Mouse (Mus musculus): ENCODE data around the gene Trpm6. TPM values are rescaled to one million over a fixed set of nuclear protein-coding genes. Genes with fewer than 3 reads are reported as not detected.

Gene Trpm6
- polyA plus RNA-seq, 1 experiment from 2014 or later, result 0.07 TPM

DNA sequence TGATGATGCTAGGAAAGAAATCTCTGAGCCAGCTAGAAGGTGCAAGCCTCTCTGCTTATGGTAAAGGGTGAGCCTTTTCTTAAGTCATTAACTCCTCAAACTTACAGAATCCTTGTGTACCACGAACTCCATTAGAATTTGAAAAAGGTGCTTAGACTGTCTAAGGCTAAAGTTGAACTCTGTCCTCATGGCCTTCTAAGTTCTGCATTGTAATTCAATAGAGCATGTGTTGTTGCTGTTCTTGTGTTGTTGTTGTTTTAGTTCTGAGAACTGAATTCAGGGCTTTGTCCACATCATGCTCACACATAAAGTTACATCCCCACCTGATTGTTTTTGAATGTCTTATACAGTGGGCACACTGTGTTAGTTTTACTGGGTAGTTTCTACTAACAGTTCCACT, 49.9 kb downstream of the Trpm6 start:
- ATAC-seq (replicated peaks; ENCODE audit: insufficient number of reproducible peaks, low FRiP score, low TSS enrichment), result no peak
- H3K27ac ChIP-seq (ENCODE audit: low read depth, low read length), result no peak overlapping the region
- no peak overlapping the region for H3K4me3 ChIP-seq (ENCODE audit: low read depth, low read length)
- WGBS (ENCODE audit: insufficient replicate concordance), result 68% methylated on average over 1 of the region's 1 CpGs
- H3K9ac ChIP-seq (ENCODE audit: low read depth, low read length), result no peak overlapping the region
- H3K27me3 ChIP-seq (ENCODE audit: control insufficient read depth, insufficient read depth, low read length), result no peaks in the 10 kb centered on the region
- H3K9me3 ChIP-seq (replicated peaks; ENCODE audit: control insufficient read depth, low read length), result no peaks in the 10 kb centered on the region
- H3K36me3 ChIP-seq (ENCODE audit: control insufficient read depth, insufficient read depth, low read length), result no peaks in the 10 kb centered on the region
- H3K4me1 ChIP-seq (ENCODE audit: control insufficient read depth, insufficient read depth, low read length), result no peaks in the 10 kb centered on the region
- no peak overlapping the region for H3K4me2 ChIP-seq

- Histone ChIP-seq H3K4me1 (ENCODE audit: control insufficient read depth, insufficient read depth, low read length) (no peaks in the 10 kb centered on the region), H3K4me2 (no peak overlapping the region), H3K27ac (ENCODE audit: low read depth, low read length) (no peak overlapping the region), H3K9me3 (replicated peaks; ENCODE audit: control insufficient read depth, low read length) (no peaks in the 10 kb centered on the region), H3K9ac (ENCODE audit: low read depth, low read length) (no peak overlapping the region), H3K36me3 (ENCODE audit: control insufficient read depth, insufficient read depth, low read length) (no peaks in the 10 kb centered on the region), H3K27me3 (ENCODE audit: control insufficient read depth, insufficient read depth, low read length) (no peaks in the 10 kb centered on the region), H3K4me3 (ENCODE audit: low read depth, low read length) (no peak overlapping the region)
- ATAC-seq (replicated peaks; ENCODE audit: insufficient number of reproducible peaks, low FRiP score, low TSS enrichment), result no peak
- WGBS (ENCODE audit: insufficient replicate concordance), result 74% methylated on average over 3 of the region's 3 CpGs
These were observed 61.5 kb downstream of the Trpm6 start for GRCm38 (mm10) chr19:18811264-18811663.

DNA sequence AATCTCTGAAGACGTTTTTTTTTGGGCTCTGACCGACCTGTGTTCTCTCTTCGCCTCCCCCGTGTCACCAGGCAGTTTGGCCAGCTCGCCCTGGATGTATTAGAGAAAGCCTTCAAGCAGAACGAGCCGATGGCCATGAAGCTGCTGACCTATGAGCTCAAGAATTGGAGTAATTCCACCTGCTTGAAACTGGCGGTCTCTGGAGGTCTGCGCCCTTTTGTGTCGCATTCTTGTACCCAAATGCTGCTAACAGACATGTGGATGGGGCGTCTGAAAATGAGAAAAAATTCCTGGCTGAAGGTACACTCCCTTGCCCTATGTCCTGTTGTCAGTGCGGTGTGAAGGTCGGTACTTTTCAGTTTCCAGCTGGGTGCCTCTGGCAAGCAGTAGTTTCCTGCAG, 65.4 kb downstream of the Trpm6 start:
- no peak for ATAC-seq (replicated peaks; ENCODE audit: insufficient number of reproducible peaks, low FRiP score, low TSS enrichment)
- H3K4me3 ChIP-seq (ENCODE audit: low read depth, low read length), result no peak overlapping the region
- no peak overlapping the region for H3K9ac ChIP-seq (ENCODE audit: low read depth, low read length)
- no peaks in the 10 kb centered on the region for H3K4me1 ChIP-seq (ENCODE audit: control insufficient read depth, insufficient read depth, low read length)
- H3K9me3 ChIP-seq (replicated peaks; ENCODE audit: control insufficient read depth, low read length), result no peaks in the 10 kb centered on the region
- no peak overlapping the region for H3K27ac ChIP-seq (ENCODE audit: low read depth, low read length)
- 71% methylated on average over 13 of the region's 13 CpGs for WGBS (ENCODE audit: insufficient replicate concordance)
- H3K4me2 ChIP-seq, result no peak overlapping the region
- no peaks in the 10 kb centered on the region for H3K27me3 ChIP-seq (ENCODE audit: control insufficient read depth, insufficient read depth, low read length)
- no peaks in the 10 kb centered on the region for H3K36me3 ChIP-seq (ENCODE audit: control insufficient read depth, insufficient read depth, low read length)

GRCm38 (mm10) chr19:18817425-18817824, 67.6 kb downstream of the Trpm6 start:
- Histone ChIP-seq H3K4me3 (ENCODE audit: low read depth, low read length) (no peak overlapping the region), H3K9ac (ENCODE audit: low read depth, low read length) (no peak overlapping the region), H3K27me3 (ENCODE audit: control insufficient read depth, insufficient read depth, low read length) (no peaks in the 10 kb centered on the region), H3K36me3 (ENCODE audit: control insufficient read depth, insufficient read depth, low read length) (no peaks in the 10 kb centered on the region), H3K4me2 (no peak overlapping the region), H3K4me1 (ENCODE audit: control insufficient read depth, insufficient read depth, low read length) (no peaks in the 10 kb centered on the region), H3K9me3 (replicated peaks; ENCODE audit: control insufficient read depth, low read length) (no peaks in the 10 kb centered on the region), H3K27ac (ENCODE audit: low read depth, low read length) (no peak overlapping the region)
- no peak for ATAC-seq (replicated peaks; ENCODE audit: insufficient number of reproducible peaks, low FRiP score, low TSS enrichment)
- 64% methylated on average over 2 of the region's 2 CpGs for WGBS (ENCODE audit: insufficient replicate concordance)

GRCm38 (mm10) chr19:18828601-18829000, 78.8 kb downstream of the Trpm6 start:
- WGBS (ENCODE audit: insufficient replicate concordance), result 69% methylated on average over 2 of the region's 2 CpGs

GRCm38 (mm10) chr19:18831196-18831595, 81.4 kb downstream of the Trpm6 start:
- Histone ChIP-seq H3K36me3 (ENCODE audit: control insufficient read depth, insufficient read depth, low read length) (no peaks in the 10 kb centered on the region), H3K4me2 (no peak overlapping the region), H3K27ac (ENCODE audit: low read depth, low read length) (no peak overlapping the region), H3K4me1 (ENCODE audit: control insufficient read depth, insufficient read depth, low read length) (no peaks in the 10 kb centered on the region), H3K27me3 (ENCODE audit: control insufficient read depth, insufficient read depth, low read length) (no peaks in the 10 kb centered on the region), H3K4me3 (ENCODE audit: low read depth, low read length) (no peak overlapping the region), H3K9me3 (replicated peaks; ENCODE audit: control insufficient read depth, low read length) (no peaks in the 10 kb centered on the region), H3K9ac (ENCODE audit: low read depth, low read length) (no peak overlapping the region)
- WGBS (ENCODE audit: insufficient replicate concordance), result 78% methylated on average over 3 of the region's 3 CpGs
- ATAC-seq (replicated peaks; ENCODE audit: insufficient number of reproducible peaks, low FRiP score, low TSS enrichment), result no peak

More at GRCm38 (mm10) chr19:18828601-18829000, 78.8 kb downstream of the Trpm6 start:
- no peak overlapping the region for H3K4me2 ChIP-seq
- H3K9me3 ChIP-seq (replicated peaks; ENCODE audit: control insufficient read depth, low read length), result no peaks in the 10 kb centered on the region
- H3K4me1 ChIP-seq (ENCODE audit: control insufficient read depth, insufficient read depth, low read length), result no peaks in the 10 kb centered on the region
- no peaks in the 10 kb centered on the region for H3K36me3 ChIP-seq (ENCODE audit: control insufficient read depth, insufficient read depth, low read length)
- H3K27ac ChIP-seq (ENCODE audit: low read depth, low read length), result no peak overlapping the region
- no peak for ATAC-seq (replicated peaks; ENCODE audit: insufficient number of reproducible peaks, low FRiP score, low TSS enrichment)
- no peak overlapping the region for H3K9ac ChIP-seq (ENCODE audit: low read depth, low read length)
- H3K4me3 ChIP-seq (ENCODE audit: low read depth, low read length), result no peak overlapping the region
- no peaks in the 10 kb centered on the region for H3K27me3 ChIP-seq (ENCODE audit: control insufficient read depth, insufficient read depth, low read length)

- 10% methylated on average over 6 of the region's 6 CpGs for WGBS (ENCODE audit: insufficient replicate concordance)
These were observed 85.2 kb downstream of the Trpm6 start for GRCm38 (mm10) chr19:18834971-18835370.

DNA sequence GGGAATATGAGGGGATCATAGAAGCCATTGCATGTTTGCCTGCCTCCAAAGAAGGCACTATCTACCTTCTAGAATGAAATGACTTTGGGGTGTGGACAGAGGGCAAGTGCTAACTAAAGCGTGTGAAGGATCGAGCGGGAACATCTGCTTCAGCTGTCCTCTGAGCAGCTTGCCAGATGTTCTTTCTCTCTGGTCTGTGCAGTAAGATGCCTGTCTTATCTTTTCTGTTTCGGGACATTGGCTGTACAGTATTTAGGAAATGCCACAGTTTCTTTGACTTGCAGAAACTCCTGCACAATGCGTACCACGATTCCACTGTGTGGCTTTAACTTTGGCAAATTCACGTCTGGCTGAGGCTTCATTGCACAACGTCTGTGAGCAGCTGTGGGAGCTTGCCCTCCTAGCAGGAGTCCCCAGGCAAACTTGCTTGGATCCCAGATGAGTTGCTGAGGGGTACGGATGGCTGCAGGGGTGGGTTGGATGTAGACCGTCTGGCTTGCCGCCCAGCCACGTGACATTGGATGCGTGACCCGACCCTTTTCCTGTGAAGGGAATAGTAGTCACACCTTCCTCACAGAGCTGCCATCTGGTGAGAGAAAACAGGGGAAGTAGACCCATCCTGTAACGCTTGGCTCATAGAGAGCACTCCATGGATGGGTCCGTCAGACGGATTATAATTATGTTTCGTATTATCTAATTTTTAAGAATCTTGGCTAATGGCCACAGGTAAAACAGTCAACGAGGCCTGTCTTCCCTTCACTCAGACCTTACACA, 92.2 kb downstream of the Trpm6 start:
- WGBS (ENCODE audit: insufficient replicate concordance), result 74% methylated on average over 19 of the region's 19 CpGs
- H3K27ac ChIP-seq (ENCODE audit: low read depth, low read length), result no peak overlapping the region
- H3K9ac ChIP-seq (ENCODE audit: low read depth, low read length), result no peak overlapping the region
- H3K4me2 ChIP-seq, result no peak overlapping the region
- no peaks in the 10 kb centered on the region for H3K4me1 ChIP-seq (ENCODE audit: control insufficient read depth, insufficient read depth, low read length)
- H3K36me3 ChIP-seq (ENCODE audit: control insufficient read depth, insufficient read depth, low read length), result no peaks in the 10 kb centered on the region
- ATAC-seq (replicated peaks; ENCODE audit: insufficient number of reproducible peaks, low FRiP score, low TSS enrichment), result no peak
- H3K27me3 ChIP-seq (ENCODE audit: control insufficient read depth, insufficient read depth, low read length), result no peaks in the 10 kb centered on the region
- H3K9me3 ChIP-seq (replicated peaks; ENCODE audit: control insufficient read depth, low read length), result no peaks in the 10 kb centered on the region
- H3K4me3 ChIP-seq (ENCODE audit: low read depth, low read length), result no peak overlapping the region

More at GRCm38 (mm10) chr19:18834971-18835370, 85.2 kb downstream of the Trpm6 start:
- Histone ChIP-seq H3K4me3 (ENCODE audit: low read depth, low read length) (no peak overlapping the region), H3K4me2 (no peak overlapping the region), H3K36me3 (ENCODE audit: control insufficient read depth, insufficient read depth, low read length) (no peaks in the 10 kb centered on the region), H3K27me3 (ENCODE audit: control insufficient read depth, insufficient read depth, low read length) (no peaks in the 10 kb centered on the region), H3K4me1 (ENCODE audit: control insufficient read depth, insufficient read depth, low read length) (no peaks in the 10 kb centered on the region), H3K9ac (ENCODE audit: low read depth, low read length) (no peak overlapping the region), H3K9me3 (replicated peaks; ENCODE audit: control insufficient read depth, low read length) (no peaks in the 10 kb centered on the region), H3K27ac (ENCODE audit: low read depth, low read length) (no peak overlapping the region)
- no peak for ATAC-seq (replicated peaks; ENCODE audit: insufficient number of reproducible peaks, low FRiP score, low TSS enrichment)

DNA sequence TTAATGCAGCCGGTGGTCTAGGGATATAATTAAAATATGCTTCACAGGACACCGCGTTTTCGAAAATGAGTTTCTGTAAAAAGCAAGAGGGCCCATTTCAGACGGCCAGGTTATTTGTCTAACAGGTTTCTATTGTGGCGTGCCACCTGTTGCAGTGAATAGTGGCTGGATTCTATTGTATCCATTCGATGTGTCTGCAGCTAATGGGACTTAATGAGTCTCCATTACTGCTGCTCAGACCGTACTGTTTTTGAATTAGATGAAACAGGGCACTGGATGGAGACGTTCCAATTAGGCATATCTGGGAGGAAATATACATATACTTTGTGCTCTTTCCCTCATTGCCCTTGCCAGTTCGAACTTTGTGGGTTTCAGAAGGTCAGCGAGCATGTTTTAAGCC, 92.8 kb downstream of the Trpm6 start:
- WGBS (ENCODE audit: insufficient replicate concordance), result 85% methylated on average over 11 of the region's 11 CpGs
- H3K4me2 ChIP-seq, result no peak overlapping the region
- H3K9me3 ChIP-seq (replicated peaks; ENCODE audit: control insufficient read depth, low read length), result no peaks in the 10 kb centered on the region
- no peaks in the 10 kb centered on the region for H3K36me3 ChIP-seq (ENCODE audit: control insufficient read depth, insufficient read depth, low read length)
- H3K27me3 ChIP-seq (ENCODE audit: control insufficient read depth, insufficient read depth, low read length), result no peaks in the 10 kb centered on the region
- H3K9ac ChIP-seq (ENCODE audit: low read depth, low read length), result no peak overlapping the region
- no peak for ATAC-seq (replicated peaks; ENCODE audit: insufficient number of reproducible peaks, low FRiP score, low TSS enrichment)
- no peak overlapping the region for H3K27ac ChIP-seq (ENCODE audit: low read depth, low read length)
- H3K4me3 ChIP-seq (ENCODE audit: low read depth, low read length), result no peak overlapping the region
- H3K4me1 ChIP-seq (ENCODE audit: control insufficient read depth, insufficient read depth, low read length), result no peaks in the 10 kb centered on the region

Measured in heart, embryonic 11.5 days (tissue).